Mouse (Mus musculus) spleen, postnatal 0 days (tissue): ENCODE results near the gene Mid1. TPM values are rescaled to one million over a fixed set of nuclear protein-coding genes. Genes with fewer than 3 reads are reported as not detected.

Source experiments
- polyA plus RNA-seq: library from polyadenylated mRNA; unstranded; fragments of >200 nt; fragmentation: Nextera tagmentation; extraction: Ambion mirVana; gene quantifications from 2 replicates; pipeline ENCODE4 v1.2.1, GENCODE M21; 2015

The Mid1 gene
- 0.72 and 1.1 TPM in 2 replicates for polyA plus RNA-seq

GRCm38 (mm10) chrX:169685131-169685530 is at the start of gene Mid1:
Gene Mid1, plus strand, starts transcription at chrX:169685199.

GRCm38 (mm10) chrX:169779535-169779934 is 94.5 kb downstream of the Mid1 start, which contains the start of gene 4933400A11Rik:
Gene 4933400A11Rik, minus strand, starts transcription at chrX:169779635.

GRCm38 (mm10) chrX:170009016-170009750 is 324.2 kb downstream of the Mid1 start, which contains the start of gene Gm21887:
Gene Gm21887, plus strand, starts transcription at chrX:170009659.

Other genes starting within 250 kb of the Mid1 start
- not detected in 2 replicates for gene 4933400A11Rik, start 94.4 kb downstream of the Mid1 start, polyA plus RNA-seq